Mouse (Mus musculus): ENCODE data around the gene Hba-a1.
A peak's percentile ranks its signal among the peaks of the same experiment; 100 is the strongest.

The Hba-a1 gene

DNA sequence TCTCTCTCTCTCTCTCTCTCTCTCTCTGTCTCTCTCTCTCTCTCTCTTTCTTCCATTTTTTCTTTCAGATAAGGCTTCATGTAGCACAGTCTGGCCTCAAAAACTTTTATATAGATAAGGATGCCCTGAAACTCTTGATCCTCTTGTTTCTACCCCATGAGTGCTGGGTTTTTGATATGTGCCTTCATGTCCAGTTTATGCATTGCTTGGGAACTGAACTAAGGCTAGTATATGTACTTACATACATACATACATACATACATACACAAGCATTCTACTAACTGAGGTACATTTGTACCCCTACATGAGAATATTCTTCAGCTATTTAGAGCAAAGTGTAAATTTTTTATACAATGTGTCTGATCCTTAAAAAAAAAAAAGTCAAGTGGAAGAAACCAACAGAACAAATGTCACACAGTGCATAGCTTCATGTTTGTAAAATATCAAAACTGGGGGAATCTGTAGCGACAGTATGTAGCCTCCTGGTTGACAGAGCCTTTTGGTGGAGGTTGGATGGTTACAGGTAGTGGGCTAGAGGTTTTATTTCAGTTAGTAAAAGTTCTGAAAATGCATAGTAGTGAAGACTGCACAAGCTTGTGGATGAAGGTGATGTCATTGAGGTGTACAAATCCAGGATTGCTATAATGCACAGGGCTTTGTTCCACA, 14.7 kb downstream of the Hba-a1 start:
- no peak for DNase-seq

DNA sequence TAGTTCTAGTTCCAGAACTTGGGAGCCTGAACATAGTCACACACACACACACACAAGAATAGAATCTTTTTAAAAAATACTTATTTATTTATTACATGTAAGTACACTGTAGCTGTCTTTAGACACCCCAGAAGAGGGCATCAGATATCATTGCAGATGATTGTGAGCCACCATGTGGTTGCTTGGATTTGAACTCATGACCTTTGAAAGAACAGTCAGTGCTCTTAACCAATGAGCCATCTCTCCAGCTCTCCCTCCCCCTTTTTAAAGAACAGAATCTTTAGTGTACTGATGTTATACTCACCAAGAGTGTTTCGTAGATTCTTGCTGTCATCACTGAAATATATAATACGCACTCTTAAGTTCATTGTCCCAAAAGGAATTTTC, 15.2 kb downstream of the Hba-a1 start:
- no peak for DNase-seq

GRCm38 (mm10) chr11:32299865-32300264, 16.6 kb downstream of the Hba-a1 start, which contains the start of gene Hbq1a:
TSS of gene Hbq1a (plus strand) at chr11:32300069.
- peak; percentile 61 for DNase-seq

DNA sequence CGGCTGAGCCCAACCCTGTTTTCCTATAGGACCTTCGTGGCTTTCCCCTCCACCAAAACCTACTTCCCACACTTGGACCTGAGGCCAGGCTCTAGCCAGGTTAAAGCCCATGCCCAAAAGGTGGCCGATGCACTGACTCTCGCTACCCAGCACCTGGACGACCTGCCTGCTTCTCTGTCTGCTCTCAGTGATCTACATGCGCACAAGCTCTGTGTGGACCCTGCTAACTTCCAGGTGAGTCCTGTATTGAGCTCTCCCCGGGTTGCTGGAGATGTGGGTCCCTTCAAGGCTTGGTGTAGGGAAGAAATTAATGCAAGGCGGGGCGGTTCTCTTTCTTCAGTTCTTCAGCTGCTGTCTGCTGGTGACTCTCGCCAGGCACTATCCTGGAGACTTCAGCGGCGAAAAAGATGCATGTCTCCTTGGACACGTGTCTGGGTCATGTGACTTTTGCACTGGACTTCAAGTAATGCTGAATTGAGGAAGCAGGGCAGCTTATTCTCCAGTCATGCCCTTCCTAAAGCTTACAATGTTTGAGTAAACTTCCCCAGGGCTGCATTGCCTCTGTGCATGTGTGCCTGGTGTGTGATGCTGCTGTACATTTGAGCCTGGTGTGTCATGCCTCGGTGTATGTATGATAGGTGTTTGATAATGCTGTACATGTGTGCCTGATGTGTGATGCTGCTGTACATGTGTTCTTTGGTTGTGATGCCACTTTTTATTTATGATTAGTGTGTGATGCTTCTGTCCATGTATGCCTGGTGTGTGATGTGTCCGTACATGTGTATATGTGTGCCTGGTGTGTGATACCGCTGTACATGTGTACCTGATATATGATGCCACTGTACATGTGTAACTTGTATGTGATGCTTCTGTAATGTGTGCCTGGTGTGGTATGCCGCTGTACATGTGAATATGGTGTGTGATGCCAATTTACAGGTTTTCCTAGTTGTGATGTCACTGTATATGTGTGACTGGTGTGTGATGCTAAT, 17.3 kb downstream of the Hba-a1 start:
- DNase-seq: no peak

DNA sequence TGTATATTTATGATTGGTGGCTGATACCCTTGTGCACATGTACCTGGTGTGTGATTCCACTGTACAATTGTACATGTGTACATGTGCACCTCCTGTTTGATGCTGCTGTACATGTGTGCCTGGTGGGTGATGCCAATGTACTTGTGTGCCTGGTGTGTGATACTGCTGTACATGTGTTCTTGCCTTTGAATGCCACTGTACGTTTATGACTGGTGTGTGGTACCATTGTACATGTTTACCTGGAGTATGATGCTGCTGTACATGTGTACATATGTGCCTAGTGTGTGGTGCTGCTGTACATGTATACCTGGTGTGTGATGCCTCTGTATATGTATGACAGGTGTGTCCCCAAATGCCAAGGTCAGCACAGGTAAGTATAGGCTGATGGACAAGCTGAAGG, 18.2 kb downstream of the Hba-a1 start:
- no peak for DNase-seq

DNA sequence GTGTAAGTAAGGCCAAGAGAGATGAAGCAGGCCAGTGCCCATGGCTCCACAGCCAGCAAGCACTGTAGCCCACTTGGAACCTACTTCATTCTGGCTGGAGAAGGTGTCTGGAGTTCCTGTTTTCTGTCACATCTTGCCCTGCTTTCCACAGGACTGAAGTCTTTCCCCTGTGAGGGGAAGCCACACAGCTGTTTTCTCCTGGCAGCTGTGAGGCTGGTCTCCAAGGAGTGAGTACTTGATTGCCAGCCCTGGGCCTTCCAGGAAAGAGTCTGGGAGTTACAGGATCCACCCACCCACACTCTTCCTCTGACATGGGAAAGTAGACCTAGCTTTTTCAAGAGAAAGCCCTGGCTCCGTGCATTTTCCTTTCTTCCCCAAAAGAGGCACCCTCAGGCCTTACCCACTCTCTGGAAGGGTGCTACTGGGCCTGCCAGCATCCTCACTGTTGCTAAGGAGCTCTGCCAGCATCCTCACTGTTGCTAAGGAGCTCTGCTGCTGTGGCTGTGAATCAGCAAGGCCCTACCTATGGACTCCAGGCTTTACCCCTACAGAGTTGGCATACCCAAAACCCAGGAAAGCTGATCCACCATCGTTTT, 19.6 kb downstream of the Hba-a1 start:
- no peak for DNase-seq

DNA sequence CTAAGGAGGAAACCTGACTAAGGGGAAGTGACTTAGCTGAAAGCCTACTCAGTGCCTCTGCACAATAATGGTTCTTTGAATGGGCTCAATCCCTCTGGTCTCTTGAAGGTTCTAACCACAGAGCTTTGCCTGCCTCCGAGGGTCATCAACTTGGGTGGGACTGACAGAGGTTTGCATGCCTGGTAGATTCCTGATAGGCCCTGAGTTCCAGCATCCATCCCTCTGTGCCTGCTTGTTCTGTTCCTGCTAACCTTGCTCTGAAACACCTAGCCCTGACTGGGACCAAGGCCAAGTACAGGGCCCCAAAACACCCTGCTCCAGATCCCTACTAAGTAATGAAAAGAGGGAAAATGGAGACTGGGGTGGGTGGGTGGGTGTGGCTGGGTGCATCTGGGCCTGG, 20.1 kb downstream of the Hba-a1 start:
- no peak for DNase-seq

GRCm38 (mm10) chr11:32307006-32307405, 23.7 kb downstream of the Hba-a1 start:
- no peak for DNase-seq

DNA sequence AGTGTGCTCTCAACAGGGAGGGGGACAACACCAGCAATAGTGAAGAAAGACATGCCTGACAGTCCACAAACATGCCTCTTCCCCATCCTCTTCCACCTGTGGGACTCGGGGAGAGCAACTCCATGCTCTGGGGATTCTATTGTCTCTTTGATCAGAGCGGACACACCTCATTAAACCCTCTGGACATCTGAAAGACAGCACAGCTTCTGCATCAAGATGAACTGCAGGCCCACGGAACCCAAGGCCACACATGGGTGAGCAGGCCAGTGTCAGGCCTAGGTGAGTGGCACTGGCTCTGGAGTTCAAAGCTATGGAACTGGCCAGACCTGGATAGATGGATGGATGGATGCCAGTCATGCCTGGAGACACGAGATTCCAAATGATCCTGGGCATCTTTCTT, 26.1 kb downstream of the Hba-a1 start:
- DNase-seq: no peak

- no peak for DNase-seq
These were observed 26.6 kb downstream of the Hba-a1 start for GRCm38 (mm10) chr11:32309928-32310327.

- DNase-seq: no peak
These were observed 32.7 kb downstream of the Hba-a1 start for GRCm38 (mm10) chr11:32316009-32316408.

- DNase-seq: no peak
These were observed 37.3 kb downstream of the Hba-a1 start for GRCm38 (mm10) chr11:32320507-32321195.

DNA sequence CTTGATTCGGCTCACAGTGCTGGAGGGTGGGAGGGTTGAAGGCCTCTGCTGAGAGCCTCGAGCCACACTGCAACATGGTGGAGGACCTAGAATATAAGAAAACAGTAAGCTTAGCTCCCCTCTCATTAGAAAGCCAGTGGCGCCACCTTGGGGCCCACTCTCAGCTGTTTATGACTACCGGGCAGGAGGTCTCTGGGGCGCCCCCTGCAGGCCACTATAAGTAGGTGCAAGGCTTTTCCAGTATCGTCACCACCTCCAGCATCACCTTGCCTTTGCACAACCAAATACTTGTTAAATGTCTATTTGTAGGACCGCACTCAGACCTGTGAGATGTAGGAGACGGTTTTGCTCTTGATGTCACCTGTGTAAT, 37.9 kb downstream of the Hba-a1 start:
- DNase-seq: peak; percentile 27

- DNase-seq: peak; percentile 80
These were observed 41.3 kb downstream of the Hba-a1 start for GRCm38 (mm10) chr11:32324609-32325008.

GRCm38 (mm10) chr11:32331075-32331474, 47.8 kb downstream of the Hba-a1 start:
- no peak for DNase-seq

GRCm38 (mm10) chr11:32331861-32332260, 48.5 kb downstream of the Hba-a1 start:
- no peak for DNase-seq

- no peak for DNase-seq
These were observed 49.9 kb downstream of the Hba-a1 start for GRCm38 (mm10) chr11:32333235-32333634.

Data from cerebellum, adult 8-10 months (tissue).